Mouse (Mus musculus) cortical plate, adult 2 months (tissue): ENCODE data around the gene Golt1a. TPM values are rescaled to one million over a fixed set of nuclear protein-coding genes. Genes with fewer than 3 reads are reported as not detected.

Source experiments
- H3K27ac ChIP-seq: fragments of 200-500 bp; 2 replicates; pipeline ENCODE4 v1.5.1; 2012; ENCODE audit warnings: low read length, control low read depth, inconsistent platforms; ENCODE audit not compliant: insufficient read depth
- H3K4me1 ChIP-seq: fragments of 200-500 bp; 2 replicates; pipeline ENCODE4 v1.6.1; 2011; ENCODE audit warnings: low read length; ENCODE audit not compliant: control insufficient read depth, insufficient read depth
- H3K4me3 ChIP-seq: fragments of 200-500 bp; 2 replicates; pipeline ENCODE4 v1.5.1; 2011; ENCODE audit warnings: mild to moderate bottlenecking, low read length, control low read depth; ENCODE audit not compliant: insufficient read depth
- CTCF ChIP-seq: fragments of 200-500 bp; IDR thresholded peaks from 2 replicates; pipeline ENCODE4 v1.5.1; 2011; ENCODE audit warnings: mild to moderate bottlenecking, control low read depth, low read length; ENCODE audit not compliant: insufficient read depth; ENCODE audit errors: extremely low read depth
- POLR2A ChIP-seq: fragments of 200-500 bp; IDR thresholded peaks from 2 replicates; pipeline ENCODE4 v1.6.1; 2011; ENCODE audit warnings: mild to moderate bottlenecking, low read length, control low read depth; ENCODE audit not compliant: insufficient read depth; ENCODE audit errors: extremely low read depth
- polyA plus RNA-seq: library from polyadenylated mRNA; depleted of rRNA; stranded (reverse); fragments of >200 nt; gene quantifications from 2 replicates; pipeline ENCODE4 v1.2.3, GENCODE M21; 2012

Golt1a gene
- polyA plus RNA-seq, 1 experiment = 0.56 TPM

GRCm38 (mm10) chr1:133296376-133296775 is 13.2 kb upstream of the Golt1a start:
- Histone ChIP-seq H3K27ac (no peak overlapping the region), H3K4me3 (no peak overlapping the region), H3K4me1 (0 out of 2 replicates have a peak, but pooled peaks cover 1% of the 10 kb centered on the region)
- TF ChIP-seq CTCF (no peak), POLR2A (no peak)

GRCm38 (mm10) chr1:133298816-133299215 is 10.8 kb upstream of the Golt1a start:
- H3K4me1 ChIP-seq = 0 out of 2 replicates have a peak, but pooled peaks cover 1% of the 10 kb centered on the region
- H3K27ac ChIP-seq = no peak overlapping the region
- H3K4me3 ChIP-seq = no peak overlapping the region
- no peak for TF ChIP-seq POLR2A
- TF ChIP-seq CTCF = no peak

- H3K4me3 ChIP-seq = no peak overlapping the region
- TF ChIP-seq CTCF (no peak), POLR2A (no peak)
- no peak overlapping the region for H3K27ac ChIP-seq
- H3K4me1 ChIP-seq = 0 out of 2 replicates have a peak, but pooled peaks cover 1% of the 10 kb centered on the region
Measured at GRCm38 (mm10) chr1:133302540-133302939, 7.1 kb upstream of the Golt1a start.

DNA sequence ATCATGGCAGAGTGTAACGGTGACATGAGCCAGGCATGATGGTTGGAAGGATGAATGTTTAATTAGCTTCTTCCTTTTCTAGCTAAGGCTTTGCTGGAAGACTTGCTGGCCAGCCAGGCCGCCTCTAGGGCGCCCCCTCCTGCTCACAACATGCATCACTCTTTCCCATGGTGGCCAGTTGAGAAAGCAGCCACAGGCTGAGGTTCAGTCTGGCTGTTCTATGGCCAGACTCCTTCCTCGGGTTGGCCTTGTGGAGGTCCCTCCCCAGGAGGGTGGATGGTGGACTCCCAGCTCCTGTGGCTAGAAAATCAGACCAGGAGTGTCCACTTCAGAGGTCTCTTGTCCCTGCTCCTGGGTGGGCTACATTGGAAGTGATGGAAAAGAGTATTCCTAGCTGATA is 2.8 kb upstream of the Golt1a start:
- no peak for TF ChIP-seq POLR2A
- peak; percentile 62 for TF ChIP-seq CTCF
- no peak overlapping the region for H3K27ac ChIP-seq
- no peak overlapping the region for H3K4me3 ChIP-seq
- peaks cover 4% of the 10 kb centered on the region; the same call in 1 of the 2 replicates for H3K4me1 ChIP-seq

GRCm38 (mm10) chr1:133307318-133307717 is 2.3 kb upstream of the Golt1a start:
- peak; percentile 54; the same call in 1 of the 2 replicates for TF ChIP-seq CTCF
- no peak for TF ChIP-seq POLR2A
- no peak overlapping the region for H3K4me3 ChIP-seq
- peaks cover 4% of the 10 kb centered on the region; the same call in 1 of the 2 replicates for H3K4me1 ChIP-seq
- H3K27ac ChIP-seq = no peak overlapping the region

GRCm38 (mm10) chr1:133311240-133311639 is 1.6 kb downstream of the Golt1a start:
- Histone ChIP-seq H3K4me3 (no peak overlapping the region), H3K4me1 (peaks cover 5% of the 10 kb centered on the region), H3K27ac (no peak overlapping the region)
- TF ChIP-seq CTCF (0 out of 2 replicates have a peak, but pooled peaks have one; percentile 5), POLR2A (no peak)

GRCm38 (mm10) chr1:133311946-133312345 is 2.3 kb downstream of the Golt1a start:
- no peak overlapping the region for H3K27ac ChIP-seq
- TF ChIP-seq CTCF (no peak), POLR2A (no peak)

GRCm38 (mm10) chr1:133314364-133314763 is 4.8 kb downstream of the Golt1a start:
- H3K4me3 ChIP-seq = no peak overlapping the region
- H3K4me1 ChIP-seq = peaks cover 5% of the 10 kb centered on the region
- TF ChIP-seq POLR2A (no peak), CTCF (peak; percentile 84)

More at GRCm38 (mm10) chr1:133311946-133312345, 2.3 kb downstream of the Golt1a start:
- Histone ChIP-seq H3K4me3 (no peak overlapping the region), H3K4me1 (peaks cover 5% of the 10 kb centered on the region)

DNA sequence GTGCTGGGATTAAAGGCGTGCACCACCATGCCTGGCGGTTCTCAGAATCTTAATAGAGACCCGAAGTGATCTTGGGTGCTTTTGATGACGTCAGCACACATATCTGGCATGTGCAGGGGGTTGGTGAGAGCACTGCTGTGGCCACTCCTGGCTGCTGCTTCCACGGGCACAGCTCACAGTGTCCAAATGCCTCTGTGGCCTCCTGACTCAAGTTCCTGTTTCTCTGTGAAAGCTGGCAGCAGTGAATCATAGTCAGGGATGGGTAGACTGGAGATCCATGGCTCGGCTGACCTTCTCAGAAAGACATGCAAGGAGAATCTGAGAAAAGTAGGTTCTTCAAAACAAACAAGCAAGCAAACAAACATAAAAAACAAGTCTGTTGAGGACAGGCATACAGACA is 6.2 kb downstream of the Golt1a start:
- peaks cover 5% of the 10 kb centered on the region for H3K4me1 ChIP-seq
- TF ChIP-seq POLR2A (no peak), CTCF (no peak)
- H3K4me3 ChIP-seq = no peak overlapping the region
- no peak overlapping the region for H3K27ac ChIP-seq

More at GRCm38 (mm10) chr1:133314364-133314763, 4.8 kb downstream of the Golt1a start:
- no peak overlapping the region for H3K27ac ChIP-seq

DNA sequence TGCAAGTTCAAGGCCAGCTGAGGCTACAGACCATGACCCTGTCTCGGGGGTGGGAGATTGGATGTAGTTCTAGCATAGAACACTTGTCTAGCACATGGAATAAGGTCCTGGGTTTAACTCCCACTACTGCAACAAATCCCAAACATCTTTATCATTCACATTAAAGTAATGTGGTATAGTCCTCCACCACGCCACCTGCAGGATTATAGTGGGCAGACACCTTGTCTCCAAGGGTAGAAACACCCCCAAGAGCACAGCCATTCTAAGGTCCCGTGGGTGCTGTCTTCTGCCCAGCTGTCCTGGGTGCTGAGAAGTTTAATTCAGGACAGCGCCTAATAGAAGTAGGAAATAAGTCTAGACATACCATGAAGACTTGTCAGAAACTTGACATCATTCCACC is 7.0 kb downstream of the Golt1a start:
- no peak overlapping the region for H3K4me3 ChIP-seq
- no peak for TF ChIP-seq CTCF
- TF ChIP-seq POLR2A = no peak
- H3K27ac ChIP-seq = no peak overlapping the region
- H3K4me1 ChIP-seq = peaks cover 2% of the 10 kb centered on the region

GRCm38 (mm10) chr1:133317149-133317548 is 7.5 kb downstream of the Golt1a start:
- no peak for TF ChIP-seq POLR2A
- TF ChIP-seq CTCF = 0 out of 2 replicates have a peak, but pooled peaks have one; percentile 32
- H3K4me1 ChIP-seq = peaks cover 2% of the 10 kb centered on the region; the same call in 1 of the 2 replicates
- no peak overlapping the region for H3K4me3 ChIP-seq
- H3K27ac ChIP-seq = no peak overlapping the region
